Mouse (Mus musculus) testis, postnatal 14 days (tissue): ENCODE results near the gene Cux2.
"Not testable (repeated sequence)": the region's sequence is repeated elsewhere in the genome, so short reads cannot be mapped to it uniquely, and the experiment has no call there.

ENCODE experiments used
- DNase-seq: peaks from one replicate; pipeline ENCODE4 v3.0.0; 2021; ENCODE audit warnings: low spot score

Gene Cux2

DNA sequence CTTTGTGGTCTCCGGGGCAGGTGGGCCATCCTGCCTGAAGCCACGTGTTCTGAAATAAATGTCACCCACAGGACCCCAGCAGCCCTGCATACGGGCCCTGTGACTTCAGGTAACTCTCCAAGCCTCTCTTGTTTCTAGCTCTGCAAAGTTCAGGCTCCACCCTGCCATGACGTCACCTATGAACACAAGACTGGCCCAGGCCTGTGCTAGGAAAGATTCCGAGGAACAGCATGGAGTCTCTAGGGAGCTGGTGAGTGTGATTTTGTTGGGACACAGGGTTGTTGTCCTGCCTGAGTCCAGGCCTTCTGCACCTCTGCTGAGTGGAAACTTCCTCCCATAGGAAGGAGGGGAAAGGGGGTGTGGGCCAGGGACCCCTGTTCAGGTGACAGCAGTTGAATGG is 181.9 kb downstream of the Cux2 start:
- DNase-seq = no peak

DNA sequence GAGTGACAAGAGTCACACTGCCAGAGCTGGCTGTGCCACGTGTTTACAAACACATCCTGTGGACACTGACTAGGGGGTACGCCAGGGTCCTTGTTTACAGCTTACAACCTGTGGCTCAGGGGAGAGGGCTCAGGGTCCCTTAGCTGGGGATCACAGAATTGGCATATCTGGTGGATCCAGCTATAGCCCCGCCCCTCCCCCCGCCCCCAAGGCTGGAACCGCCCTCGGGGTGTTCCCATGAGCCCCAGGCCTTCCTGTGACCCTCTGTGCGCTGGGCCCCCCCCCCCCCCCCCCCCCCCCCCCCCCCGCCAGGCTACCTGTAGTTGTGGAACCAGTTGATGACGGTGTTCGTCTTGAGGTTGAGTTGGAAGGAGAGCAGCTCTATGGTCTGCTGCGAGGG is 185.6 kb downstream of the Cux2 start:
- DNase-seq = no peak

DNA sequence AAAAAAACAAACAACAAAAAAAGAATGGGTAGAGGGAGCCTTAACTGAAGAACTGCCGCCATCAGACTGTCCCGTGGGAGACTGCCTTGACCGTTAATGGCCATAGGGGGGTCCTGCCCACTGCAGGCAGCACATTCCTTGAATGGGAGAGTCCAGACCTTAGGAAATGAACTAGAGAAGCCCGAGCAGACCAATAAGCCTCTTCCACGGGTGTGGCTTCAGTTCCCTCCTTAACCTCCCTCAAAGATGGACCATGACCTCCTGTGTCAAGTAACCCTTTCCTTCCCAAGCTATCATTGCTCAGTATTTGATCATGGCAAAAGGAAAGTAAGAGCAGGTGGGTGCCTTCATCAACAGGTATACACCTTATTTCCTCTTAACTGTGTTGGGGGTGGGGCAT is 187.9 kb downstream of the Cux2 start:
- no peak for DNase-seq

DNA sequence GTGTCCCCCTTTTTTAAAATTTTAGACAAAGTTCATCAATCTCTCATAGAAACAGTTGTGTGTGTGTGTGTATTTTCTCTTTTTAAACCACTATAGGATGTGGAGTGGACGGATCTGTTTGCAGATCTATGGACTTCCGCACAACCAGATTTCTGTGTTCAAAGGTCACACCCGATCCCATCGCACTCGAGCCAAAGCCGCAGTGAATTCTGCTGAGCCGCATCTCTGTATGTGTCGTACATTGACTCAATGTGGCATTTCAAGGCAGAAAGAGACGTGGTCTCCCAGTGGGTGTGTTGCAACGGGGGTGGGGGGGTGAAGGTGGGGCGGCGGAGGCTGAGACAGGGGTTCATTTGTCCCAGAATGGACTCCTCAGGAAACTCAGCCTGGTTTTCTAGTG is 191.5 kb downstream of the Cux2 start:
- no peak for DNase-seq

DNA sequence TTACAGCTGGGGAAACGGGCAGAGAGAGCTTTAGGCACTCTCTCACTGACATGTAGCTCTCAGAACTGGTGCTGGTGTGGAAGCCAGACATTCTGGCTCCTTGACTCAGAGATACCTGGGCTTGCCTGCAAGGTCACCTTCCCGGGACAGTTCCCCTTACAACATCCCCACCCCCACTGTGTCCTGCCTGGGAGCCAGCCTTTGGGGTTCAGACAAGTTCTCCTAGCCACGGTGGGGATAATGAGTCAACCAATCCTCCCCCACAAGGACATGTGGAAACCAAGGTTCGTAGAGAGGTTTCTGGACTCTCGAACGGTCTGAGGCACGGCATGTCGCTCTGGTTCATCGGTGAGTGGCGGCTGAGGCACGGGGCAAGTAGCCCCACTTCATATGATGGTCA is 193.2 kb downstream of the Cux2 start:
- DNase-seq = no peak

DNA sequence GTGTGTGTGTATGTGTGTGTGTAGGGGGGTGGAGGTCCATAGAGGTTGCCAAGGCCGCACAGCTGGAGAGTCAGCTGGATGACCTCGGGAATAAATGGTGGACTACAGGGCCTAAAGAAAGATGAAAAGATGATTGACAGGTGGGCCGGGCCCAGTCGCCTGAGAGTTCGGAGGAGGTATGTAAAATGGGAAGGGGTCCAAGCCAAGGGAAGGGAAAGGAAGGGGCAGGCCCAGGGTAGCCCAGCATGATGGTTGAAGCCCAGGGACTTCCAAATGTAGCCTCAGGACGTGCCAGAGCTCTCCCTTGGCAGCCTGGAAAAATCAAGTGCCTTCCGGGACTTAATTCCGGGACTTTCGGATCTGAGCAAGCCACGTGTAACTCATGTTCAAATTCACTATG is 195.1 kb downstream of the Cux2 start:
- DNase-seq = no peak

DNA sequence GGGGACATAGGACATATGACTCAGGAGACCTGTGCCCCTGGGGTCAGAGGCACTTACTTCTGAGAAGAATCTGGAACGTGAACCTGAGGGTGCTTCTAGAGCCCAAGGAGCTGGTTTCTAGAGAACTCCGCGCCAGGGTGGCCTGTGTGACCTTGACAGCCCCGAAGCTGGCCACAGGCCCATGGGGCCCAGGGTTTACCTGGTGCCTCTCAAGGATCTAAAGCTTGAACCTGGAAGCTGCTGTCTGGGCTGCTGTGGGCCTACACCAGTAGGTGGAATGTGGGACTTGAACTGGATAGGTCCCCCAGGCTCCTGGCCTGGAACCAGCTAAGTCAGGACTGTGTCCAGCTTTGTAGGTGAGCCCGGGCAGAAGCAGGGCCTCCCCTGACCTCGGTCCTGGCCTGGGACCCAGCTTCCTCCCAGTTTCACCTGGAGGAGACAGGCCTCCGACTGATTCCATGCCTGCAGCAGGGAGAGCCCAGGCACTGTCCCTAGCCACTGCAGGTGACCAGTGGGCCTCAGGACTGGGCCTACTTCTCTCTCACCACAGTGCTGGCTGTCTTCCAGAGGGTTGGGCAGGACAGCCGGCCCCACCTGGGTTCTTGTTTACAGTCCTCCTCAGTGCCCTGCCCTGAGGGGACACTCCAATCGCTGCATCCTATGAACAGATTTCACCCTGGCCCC is 196.4 kb downstream of the Cux2 start:
- no peak for DNase-seq

DNA sequence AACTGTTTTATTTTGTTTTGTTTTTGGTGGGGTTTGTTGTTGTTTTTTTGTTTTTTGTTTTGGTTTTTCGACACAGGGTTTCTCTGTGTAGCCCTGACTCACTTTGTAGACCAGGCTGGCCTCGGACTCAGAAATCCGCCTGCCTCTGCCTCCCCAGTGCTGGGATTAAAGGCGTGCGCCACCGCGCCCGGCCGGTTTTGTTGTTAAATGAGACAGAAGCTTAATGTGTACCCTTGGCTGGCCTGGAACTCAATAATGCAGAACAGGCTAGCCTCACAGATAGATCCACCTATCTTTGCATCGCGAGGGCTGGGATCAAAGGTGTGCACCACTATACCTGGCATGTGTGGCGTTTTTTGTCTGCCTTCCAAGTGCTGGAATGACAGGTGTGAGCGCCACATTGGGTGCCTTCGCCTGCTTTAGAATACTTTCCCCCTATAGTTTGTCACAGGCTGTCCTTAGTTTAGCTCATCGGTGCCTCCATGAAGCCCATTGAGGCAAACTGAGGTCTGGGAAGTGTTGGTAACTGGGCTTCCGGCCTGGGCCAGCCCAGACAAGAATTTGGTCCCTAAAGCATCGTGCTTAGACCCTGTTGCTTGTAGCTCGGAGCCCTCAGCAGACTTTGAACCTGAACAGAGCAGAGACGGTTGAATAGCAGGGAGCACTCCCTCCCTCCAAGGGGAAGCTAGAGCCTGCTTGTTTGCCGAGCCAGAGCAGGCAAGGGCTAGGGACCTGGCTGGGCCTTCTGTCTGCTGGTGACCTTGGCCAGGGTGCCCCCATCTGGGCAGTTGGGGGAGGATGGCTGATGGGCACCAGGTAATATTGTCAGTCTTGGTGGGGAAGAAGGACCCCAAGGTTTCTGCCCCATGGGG is 200.2 kb downstream of the Cux2 start:
- DNase-seq = no peak

DNA sequence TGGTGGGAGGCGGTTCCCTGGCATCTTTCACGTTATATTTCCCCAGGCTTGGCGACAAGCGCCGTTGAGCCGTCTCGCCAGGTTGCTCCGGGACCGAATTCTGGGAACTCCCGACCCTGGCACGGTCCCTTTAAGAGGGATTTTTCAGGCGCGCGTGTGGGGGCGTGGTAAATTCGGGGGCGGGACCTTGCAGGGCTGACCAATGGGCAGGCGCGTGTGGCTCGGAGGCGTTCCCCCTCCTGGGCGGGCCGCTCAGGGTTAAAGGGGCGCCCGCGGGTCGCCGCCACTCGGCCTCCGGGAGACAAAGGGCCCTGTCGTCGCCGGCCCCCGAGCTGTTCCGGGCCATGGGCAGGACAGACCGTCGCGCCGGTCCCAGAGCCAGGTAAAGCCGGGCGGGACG is 201.2 kb downstream of the Cux2 start, which contains the start of gene Pheta1:
Gene Pheta1 (plus strand): TSS at position 242 of the 400 bp plus-strand sequence.
- peak; percentile 92 for DNase-seq

DNA sequence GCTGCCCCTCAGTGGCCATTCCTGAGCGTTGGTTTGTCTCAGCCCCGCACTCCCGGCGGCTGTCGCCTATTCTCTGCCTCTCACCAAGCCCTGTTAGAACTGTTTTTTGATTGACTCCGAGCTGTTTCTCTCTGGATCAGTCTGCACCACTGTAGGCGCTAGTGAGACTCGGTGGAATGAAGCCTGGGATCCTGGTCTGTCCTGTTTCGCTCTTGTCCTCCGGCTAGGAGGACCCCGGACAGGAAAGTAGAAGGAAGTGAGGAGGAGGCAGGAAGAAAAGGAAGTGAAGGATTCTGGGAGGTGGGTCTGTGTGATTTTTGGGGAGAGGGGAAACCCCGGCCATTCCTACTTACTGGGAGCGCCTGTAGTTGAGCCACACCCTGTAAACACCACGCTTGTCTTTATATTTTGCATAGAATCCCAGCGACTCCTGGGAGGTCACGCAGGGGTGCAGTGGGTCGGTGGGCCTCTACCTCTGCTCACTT is 201.8 kb downstream of the Cux2 start:
- DNase-seq = no peak

DNA sequence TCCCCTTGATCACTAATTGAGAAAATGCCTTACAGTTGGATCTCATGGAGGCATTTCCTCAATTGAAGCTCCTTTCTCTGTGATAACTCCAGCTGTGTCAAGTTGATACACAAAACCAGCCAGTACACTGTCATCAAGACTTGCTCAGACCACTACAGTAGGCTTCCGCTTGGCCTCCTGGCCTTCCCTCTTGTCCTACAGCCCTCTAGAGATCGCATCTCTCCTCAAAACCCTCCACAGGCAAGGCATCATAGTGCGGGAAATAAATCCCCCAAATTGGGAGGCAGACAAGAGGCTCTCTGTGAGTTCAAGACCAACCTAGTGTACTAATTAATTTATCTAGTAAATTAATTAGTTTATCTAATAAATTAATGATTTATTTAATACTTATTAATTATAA is 202.6 kb downstream of the Cux2 start:
- DNase-seq = not testable (repeated sequence)

DNA sequence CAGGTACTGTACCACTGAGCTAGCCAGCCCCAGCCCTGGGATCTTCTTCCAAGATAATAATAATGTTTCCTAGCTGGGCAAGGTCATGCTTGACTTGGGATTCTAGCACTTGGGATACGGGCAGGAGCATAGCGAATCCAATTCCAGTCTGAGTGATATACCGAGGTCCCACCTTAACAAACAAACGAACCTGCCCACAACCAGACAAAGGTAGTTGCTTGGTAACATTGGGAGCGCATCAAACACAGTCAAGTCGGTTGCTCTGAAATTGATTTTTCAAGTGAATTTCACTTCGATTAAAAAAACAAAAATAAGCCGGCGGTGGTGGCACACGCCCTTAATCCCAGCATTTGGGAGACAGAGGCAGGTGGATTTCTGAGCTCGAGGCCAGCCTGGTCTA is 203.6 kb downstream of the Cux2 start:
- no peak for DNase-seq

DNA sequence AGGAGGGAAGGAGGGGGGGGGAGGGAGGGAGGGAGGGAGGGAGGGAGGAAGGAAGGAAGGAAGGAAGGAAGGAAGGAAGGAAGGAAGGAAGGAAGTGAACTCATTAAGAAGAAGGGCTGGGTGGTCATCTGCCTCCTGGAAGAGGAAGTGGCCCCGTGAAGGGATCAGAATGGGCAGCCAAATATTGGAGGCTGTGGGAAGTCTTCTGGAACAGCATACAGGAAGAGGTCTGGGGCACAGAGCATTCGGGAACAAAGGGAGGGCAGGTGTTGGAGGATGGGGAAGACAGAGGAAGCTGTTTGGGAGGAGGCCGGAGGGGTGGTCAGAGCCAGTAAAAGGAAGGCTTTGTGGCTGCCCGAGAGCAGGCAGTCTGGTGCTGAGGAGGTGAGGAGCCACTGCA is 204.5 kb downstream of the Cux2 start:
- no peak for DNase-seq

DNA sequence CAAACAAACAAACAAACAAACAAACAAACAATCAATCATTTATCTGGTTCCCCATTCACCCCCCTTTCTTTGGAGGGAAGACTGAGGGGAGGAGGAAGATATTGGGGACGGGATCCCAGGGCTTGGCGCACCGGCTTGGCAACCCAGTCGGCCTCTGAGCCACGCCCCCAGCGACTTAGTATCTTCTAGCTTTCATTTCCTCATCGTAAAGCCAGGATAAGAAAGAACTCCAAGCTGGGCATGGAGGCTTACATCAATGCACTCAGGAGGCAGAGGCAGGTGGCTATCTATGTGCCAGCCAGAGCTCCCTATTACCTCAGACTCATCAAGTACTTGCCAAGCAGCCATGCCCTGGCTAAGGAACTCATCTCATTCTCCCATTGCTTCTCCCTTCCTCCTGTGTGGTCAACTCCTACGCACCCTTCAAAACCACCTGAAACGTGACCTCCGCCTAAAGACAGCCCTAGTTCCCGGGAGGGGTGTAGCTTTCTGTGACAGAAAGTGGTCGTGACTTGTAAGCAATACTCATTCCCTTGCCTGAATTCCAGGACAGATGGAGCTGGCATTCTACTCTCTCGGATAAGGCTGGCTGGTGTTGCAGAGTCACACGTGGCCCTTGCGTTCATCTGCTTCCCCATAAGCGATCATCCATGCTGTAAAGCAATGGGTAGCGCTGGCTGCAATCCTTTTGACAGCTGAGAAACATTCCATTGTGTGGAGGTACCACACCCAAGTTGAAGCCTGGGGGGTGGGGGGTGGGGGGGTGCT is 206.6 kb downstream of the Cux2 start:
- DNase-seq = no peak

DNA sequence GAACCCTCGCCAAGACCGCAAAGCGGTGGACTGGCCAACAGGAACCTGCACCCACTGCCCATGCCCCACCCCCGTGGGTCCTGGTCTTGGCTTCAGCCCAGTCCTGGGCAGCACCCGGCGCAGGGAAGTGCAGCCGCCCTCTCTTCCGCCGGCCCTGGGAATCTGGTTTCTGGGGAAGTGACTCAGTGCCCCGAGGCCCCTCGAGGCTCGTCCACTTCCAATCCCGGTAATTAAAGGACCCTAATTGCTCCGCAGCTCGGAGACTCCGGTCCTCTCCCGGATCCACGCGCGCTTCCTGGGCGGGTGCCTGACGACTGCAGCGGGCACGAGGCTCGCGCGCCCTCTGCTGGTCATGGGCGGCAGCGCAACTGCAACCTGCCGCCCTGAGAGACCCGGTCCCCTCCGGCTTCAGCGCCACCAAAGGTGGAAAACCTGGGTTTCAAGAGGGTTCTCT is 207.2 kb downstream of the Cux2 start:
- DNase-seq = peak; percentile 80

DNA sequence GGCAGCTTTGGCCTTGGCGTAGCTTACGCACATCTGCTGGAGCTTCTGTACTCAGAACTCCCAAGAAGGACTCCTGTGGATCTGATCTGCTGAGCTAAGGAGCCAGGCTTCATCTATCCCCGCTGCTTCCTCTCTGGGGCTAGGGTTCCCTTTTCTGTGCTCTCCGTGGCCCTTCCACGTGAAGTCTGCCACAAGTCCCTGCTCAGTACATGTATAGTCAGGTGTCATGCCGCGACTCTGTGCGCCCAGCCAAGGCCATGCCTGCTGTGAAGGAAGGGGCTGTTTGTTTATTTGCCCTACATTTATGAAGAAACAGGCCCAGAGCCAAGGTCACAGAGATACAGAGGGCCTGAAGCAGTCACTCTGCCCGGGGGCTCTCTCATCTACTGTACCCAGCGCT is 207.9 kb downstream of the Cux2 start:
- DNase-seq = no peak

DNA sequence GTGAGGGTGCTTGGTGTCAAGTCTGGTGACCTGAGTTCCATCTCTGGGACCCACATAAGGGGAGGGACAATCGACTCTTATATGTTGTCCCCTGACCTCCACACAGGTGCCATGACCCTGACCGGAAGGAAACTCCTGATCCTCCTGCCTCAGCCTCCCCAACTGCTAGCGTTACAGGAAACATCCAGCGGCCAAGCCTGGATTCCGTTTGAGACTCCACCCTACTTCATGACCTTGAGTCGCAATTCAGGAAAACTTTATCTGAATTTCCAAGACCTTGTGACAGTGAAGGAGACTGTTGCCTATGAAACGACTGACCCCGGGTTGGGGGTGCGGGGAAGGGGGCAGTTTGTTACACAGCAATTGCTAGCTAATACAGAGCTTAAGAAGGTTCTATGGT is 208.4 kb downstream of the Cux2 start:
- no peak for DNase-seq

DNA sequence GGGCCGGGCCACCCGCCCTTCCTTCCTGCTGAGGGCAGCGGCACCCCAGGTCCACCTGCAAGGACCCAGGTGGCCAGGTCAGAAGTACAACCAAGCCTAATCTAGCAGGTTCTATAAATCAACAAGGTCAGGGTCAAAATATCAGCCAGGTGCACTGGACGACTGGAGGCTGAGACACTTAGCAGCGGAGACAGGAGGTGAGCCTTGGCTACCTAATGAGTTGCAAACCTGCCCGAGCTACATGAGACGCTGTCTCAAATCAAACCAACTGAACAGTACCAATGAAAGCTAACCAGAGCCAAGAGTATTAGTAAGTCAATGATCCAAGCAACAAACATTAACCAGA is 210.8 kb downstream of the Cux2 start:
- DNase-seq = no peak

DNA sequence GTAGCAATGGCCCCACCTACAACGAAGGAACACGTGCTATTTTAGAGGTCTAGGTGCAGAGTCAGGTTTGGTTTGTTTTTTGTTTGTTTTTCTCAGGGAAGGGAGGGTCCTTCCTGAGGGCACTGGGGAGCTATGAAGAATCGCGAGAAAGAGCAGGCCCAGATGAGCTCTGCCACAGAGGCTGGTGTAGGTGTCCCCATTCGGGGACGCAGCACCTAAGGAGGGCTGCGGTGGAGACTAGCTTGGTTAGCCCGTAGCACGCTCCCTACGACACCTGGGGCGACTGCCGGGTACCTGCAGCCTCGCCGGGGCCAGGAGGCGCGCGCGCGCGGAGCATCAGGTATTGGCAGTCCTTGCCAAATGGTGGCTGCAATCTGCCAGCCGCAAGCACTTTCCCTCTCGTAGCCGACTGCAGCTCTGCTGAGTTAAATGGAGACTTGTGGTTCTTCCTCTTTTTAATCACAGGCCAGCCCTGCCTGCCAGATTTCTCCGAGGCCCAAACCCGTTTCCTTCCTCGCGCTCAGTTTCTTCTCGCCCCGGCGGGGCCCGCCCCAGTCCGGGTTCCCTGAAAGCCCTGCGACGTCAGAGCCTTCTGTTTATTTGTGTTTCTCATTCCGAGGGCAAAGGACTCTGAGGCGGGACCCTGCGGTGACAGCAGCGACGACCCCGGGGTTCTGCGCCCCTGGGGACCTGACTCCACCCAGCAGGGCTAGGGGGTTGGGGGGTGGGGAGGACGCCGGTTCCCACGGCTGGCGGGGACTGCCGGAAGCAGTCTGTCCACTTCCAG is 211.4 kb downstream of the Cux2 start:
- no peak for DNase-seq

DNA sequence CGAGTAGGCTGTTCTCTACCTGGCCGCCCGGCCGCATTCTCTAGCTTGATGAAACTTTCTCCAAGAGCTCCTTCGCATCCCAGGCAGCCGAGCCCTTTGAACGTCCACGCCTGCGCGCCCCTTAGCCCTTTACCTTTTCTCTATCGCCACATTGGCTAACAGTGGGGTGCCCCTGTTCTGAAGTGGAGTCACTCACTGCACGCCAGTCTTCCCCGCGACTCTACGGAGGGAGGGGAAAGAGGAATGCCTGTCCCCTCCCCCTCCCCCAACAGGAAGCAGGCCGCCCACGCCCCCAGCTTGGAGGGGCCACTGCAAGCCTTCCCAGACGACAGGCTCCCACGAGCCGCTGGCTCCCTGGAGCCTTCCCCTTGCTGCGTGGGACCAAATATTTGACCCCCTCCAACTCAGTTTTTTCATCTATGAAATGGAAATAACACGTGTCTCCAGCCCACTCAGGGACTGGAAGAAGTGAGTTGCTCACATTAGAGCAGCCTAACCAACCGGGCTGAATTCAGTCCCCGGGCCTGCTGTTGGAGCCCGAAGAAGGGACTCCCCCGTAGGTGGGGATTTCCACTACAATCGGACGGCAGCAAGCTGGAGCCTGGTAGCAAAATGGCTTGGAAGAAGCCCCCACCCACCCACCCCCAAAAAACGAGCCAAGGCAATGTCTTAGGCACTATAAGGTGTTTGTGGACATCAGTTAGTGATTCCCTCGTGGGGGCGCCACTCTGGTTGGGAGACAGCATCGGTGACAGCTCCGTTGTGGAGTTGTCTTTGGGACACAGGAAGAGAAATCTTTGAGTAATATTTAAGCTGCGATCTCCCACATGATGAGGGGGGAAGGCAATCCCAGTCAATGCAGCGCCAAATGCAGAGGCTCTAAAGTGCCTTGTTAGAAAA is 212.2 kb downstream of the Cux2 start, which contains the start of gene Sh2b3:
Gene Sh2b3 (minus strand): TSS at position 206 of the 900 bp plus-strand sequence.
- DNase-seq = no peak
